Mouse (Mus musculus) heart, postnatal 0 days (tissue): ENCODE measurements at regions not wholly inside any gene's neighbourhood (a gene's known extent, or its start where the extent isn't known, plus 50 kb on each side); places are given as distances from the start of the nearest gene placed in this dataset.

Source experiments
- CTCF ChIP-seq: IDR thresholded peaks from 2 replicates; pipeline ENCODE4 v1.5.1; 2016; ENCODE audit warnings: antibody characterized with exemption, control low read depth, low read depth
- EP300 ChIP-seq: IDR thresholded peaks from 2 replicates; pipeline ENCODE4 v1.6.1; 2016; ENCODE audit warnings: antibody characterized with exemption, low read depth

- TF ChIP-seq CTCF (no peak), EP300 (no peak)
Observed at GRCm38 (mm10) chr5:91274411-91274810, 128.4 kb downstream of the Btc start.
